Mouse (Mus musculus) G1E (cell line): ENCODE data around the gene Olfml1.

Source experiments
- CTCF ChIP-seq: IDR thresholded peaks from 2 replicates; pipeline ENCODE4 v1.5.1; 2012; ENCODE audit warnings: low read depth, low read length, inconsistent platforms, mixed read lengths
- GATA1 ChIP-seq: IDR thresholded peaks from 2 replicates; pipeline ENCODE4 v1.6.1; 2012; ENCODE audit warnings: borderline replicate concordance, low read length, inconsistent platforms, mixed read lengths

DNA sequence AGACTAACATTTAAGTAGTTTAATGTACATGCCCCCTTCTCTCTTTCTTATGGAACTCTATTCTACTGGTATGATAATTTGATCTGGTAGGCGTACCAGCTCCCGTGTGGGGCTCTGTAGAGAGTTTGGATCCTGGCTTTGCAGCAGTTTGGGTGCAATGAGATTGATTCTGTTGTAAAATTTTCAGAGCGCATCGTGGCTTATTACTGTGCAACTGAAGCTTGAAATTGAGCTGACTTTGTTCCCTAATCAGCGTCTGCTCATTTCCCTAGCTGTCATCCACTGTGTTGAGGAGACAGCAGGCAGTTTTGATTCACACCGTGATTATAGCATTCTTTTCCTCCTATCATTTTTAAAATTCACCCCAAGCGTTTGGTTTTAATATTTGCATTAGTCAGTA lies 70.2 kb downstream of the Olfml1 start:
- TF ChIP-seq CTCF (no peak), GATA1 (no peak)
